In genomic region chr9:56004679-56005078, GRCm38 (mm10) we compare ENCODE assay signal across 38 mouse cellular contexts. TPM values are rescaled to one million over a fixed set of nuclear protein-coding genes. Genes with fewer than 3 reads are reported as not detected.
"Had no signal": no experiment of that assay in that cellular context is flagged by ENCODE, and none has a peak within 500 bp of the region (broad histone marks: within the 10 kb centered on the region; RNA-seq: fewer than 3 reads in every experiment).

No protein-coding gene starts in this region.

RNA-seq across cellular contexts. Expression of gene 4930563M21Rik, which starts 5.7 kb away (rescaled TPM):
- total RNA-seq: left cerebral cortex, adult 8-10 months; left cerebral cortex, postnatal 10 days; left cerebral cortex, postnatal 14 days; left cerebral cortex, postnatal 25 days; left cerebral cortex, postnatal 36 days; left cerebral cortex, postnatal 4 days; liver, adult 2 months; midbrain, postnatal 0 days; monocyte, adult 5-6 weeks had no signal
- polyA plus RNA-seq: limb, embryonic 10.5 days; limb, embryonic 12.5 days; limb, embryonic 13.5 days; limb, embryonic 14.5 days; limb, embryonic 15.5 days; liver, adult 2 months; liver, embryonic 11.5 days; liver, embryonic 12.5 days; liver, embryonic 13.5 days; liver, embryonic 14.5 days; liver, embryonic 15.5 days; liver, embryonic 16.5 days; liver, postnatal 0 days; lung, adult 2 months; lung, embryonic 14.5 days; lung, embryonic 15.5 days; lung, embryonic 16.5 days; lung, postnatal 0 days; macrophage; midbrain, embryonic 10.5 days; midbrain, embryonic 11.5 days; midbrain, embryonic 12.5 days; midbrain, embryonic 13.5 days; midbrain, embryonic 14.5 days; midbrain, embryonic 15.5 days; midbrain, embryonic 16.5 days; midbrain, postnatal 0 days; myocyte; neural tube, embryonic 11.5 days; neural tube, embryonic 12.5 days; neural tube, embryonic 13.5 days had no signal
